Mouse (Mus musculus) bone marrow, adult 2 months (tissue): Measurements from ENCODE around the gene Unc80. TPM values are rescaled to one million over a fixed set of nuclear protein-coding genes. Genes with fewer than 3 reads are reported as not detected.

ENCODE experiments used
- H3K27ac ChIP-seq: fragments of 200-500 bp; 2 replicates; pipeline ENCODE4 v1.5.1; 2012; ENCODE audit warnings: low read depth, mild to moderate bottlenecking, control low read depth, inconsistent platforms, low read length; ENCODE audit not compliant: control insufficient read depth, poor library complexity, insufficient read depth
- H3K4me1 ChIP-seq: fragments of 200-500 bp; 2 replicates; pipeline ENCODE4 v1.6.1; 2011; ENCODE audit warnings: low read length; ENCODE audit not compliant: control insufficient read depth, insufficient read depth
- H3K4me3 ChIP-seq: fragments of 200-500 bp; replicated peaks from 2 replicates; pipeline ENCODE3; 2011; ENCODE audit warnings: mild to moderate bottlenecking, low read depth, low read length, control low read depth; ENCODE audit not compliant: control insufficient read depth
- CTCF ChIP-seq: fragments of 200-500 bp; IDR thresholded peaks from 2 replicates; pipeline ENCODE4 v1.5.1; 2011; ENCODE audit warnings: low read length, control low read depth; ENCODE audit not compliant: control insufficient read depth, insufficient read depth
- POLR2A ChIP-seq: fragments of 200-500 bp; IDR thresholded peaks from 2 replicates; pipeline ENCODE4 v1.6.1; 2011; ENCODE audit warnings: low read depth, mild to moderate bottlenecking, control low read depth, low read length, borderline replicate concordance; ENCODE audit not compliant: control insufficient read depth
- WGBS: fragments of 180-500 bp; shearing (Covaris S2); methylation state at CpG from one replicate; pipeline ENCODE4 v1.1.7; 2018; 5-methylcytosine and 5-hydroxymethylcytosine counted together
- polyA plus RNA-seq: library from polyadenylated mRNA; stranded (reverse); fragments of >200 nt; gene quantifications from 2 replicates; pipeline ENCODE4 v1.2.4, GENCODE M21; 2011; ENCODE audit warnings: low replicate concordance; ENCODE audit not compliant: missing spikeins, insufficient read depth, insufficient read length

Unc80 gene
- polyA plus RNA-seq, 1 experiment: not detected

GRCm38 (mm10) chr1:66561636-66562270 lies 93.6 kb downstream of the Unc80 start:
- 78% methylated on average over 1 of the region's 1 CpGs for WGBS
- Histone ChIP-seq H3K27ac (no peak overlapping the region), H3K4me3 (no peak overlapping the region), H3K4me1 (no peaks in the 10 kb centered on the region)
- TF ChIP-seq CTCF: no peak
- no peak for TF ChIP-seq POLR2A

- H3K4me1 ChIP-seq: no peaks in the 10 kb centered on the region
- TF ChIP-seq POLR2A (no peak), CTCF (no peak)
- 73% methylated on average over 2 of the region's 2 CpGs for WGBS
- H3K4me3 ChIP-seq: no peak overlapping the region
- H3K27ac ChIP-seq: no peak overlapping the region
Measured at GRCm38 (mm10) chr1:66562332-66562731, 94.2 kb downstream of the Unc80 start.

- 81% methylated on average over 13 of the region's 13 CpGs for WGBS
- no peaks in the 10 kb centered on the region for H3K4me1 ChIP-seq
- no peak for TF ChIP-seq POLR2A
- no peak for TF ChIP-seq CTCF
- H3K27ac ChIP-seq: no peak overlapping the region
- H3K4me3 ChIP-seq: no peak overlapping the region
Measured at GRCm38 (mm10) chr1:66569736-66570135, 101.6 kb downstream of the Unc80 start.

- Histone ChIP-seq H3K27ac (no peak overlapping the region), H3K4me3 (no peak overlapping the region), H3K4me1 (no peaks in the 10 kb centered on the region)
- TF ChIP-seq CTCF (no peak), POLR2A (no peak)
Measured at GRCm38 (mm10) chr1:66597163-66597788, 129.1 kb downstream of the Unc80 start.

GRCm38 (mm10) chr1:66608304-66608703 lies 140.1 kb downstream of the Unc80 start:
- TF ChIP-seq POLR2A: no peak
- no peak for TF ChIP-seq CTCF
- Histone ChIP-seq H3K4me1 (no peaks in the 10 kb centered on the region; the same call in 1 of the 2 replicates), H3K4me3 (no peak overlapping the region), H3K27ac (no peak overlapping the region)
- 78% methylated on average over 4 of the region's 4 CpGs for WGBS

- Histone ChIP-seq H3K4me1 (no peaks in the 10 kb centered on the region), H3K27ac (no peak overlapping the region), H3K4me3 (no peak overlapping the region)
- TF ChIP-seq POLR2A (no peak), CTCF (no peak)
- WGBS: 7% methylated on average over 2 of the region's 2 CpGs
Measured at GRCm38 (mm10) chr1:66617188-66617587, 149.0 kb downstream of the Unc80 start.

- 75% methylated on average over 2 of the region's 2 CpGs for WGBS
- no peak for TF ChIP-seq POLR2A
- TF ChIP-seq CTCF: no peak
- Histone ChIP-seq H3K4me1 (no peaks in the 10 kb centered on the region; the same call in 1 of the 2 replicates), H3K27ac (no peak overlapping the region), H3K4me3 (no peak overlapping the region)
Measured at GRCm38 (mm10) chr1:66638177-66638576, 170.0 kb downstream of the Unc80 start.

- H3K4me3 ChIP-seq: no peak overlapping the region
- no peak for TF ChIP-seq POLR2A
- no peak for TF ChIP-seq CTCF
- no peak overlapping the region for H3K27ac ChIP-seq
- H3K4me1 ChIP-seq: no peaks in the 10 kb centered on the region; the same call in 1 of the 2 replicates
Measured at GRCm38 (mm10) chr1:66646894-66647293, 178.7 kb downstream of the Unc80 start.

GRCm38 (mm10) chr1:66649568-66649967 lies 181.4 kb downstream of the Unc80 start:
- Histone ChIP-seq H3K27ac (no peak overlapping the region), H3K4me1 (no peaks in the 10 kb centered on the region; the same call in 1 of the 2 replicates), H3K4me3 (no peak overlapping the region)
- TF ChIP-seq POLR2A (no peak), CTCF (no peak)
- WGBS: 28% methylated on average over 6 of the region's 6 CpGs
